Mouse (Mus musculus) neural tube, embryonic 10.5 days (tissue): ENCODE data around the gene Olfr488.
"Not testable (repeated sequence)": the region's sequence is repeated elsewhere in the genome, so short reads cannot be mapped to it uniquely, and the experiment has no call there.

Experiments used
- DNase-seq: peaks from one replicate; pipeline ENCODE4 v3.0.0-alpha.2; 2017; ENCODE audit warnings: low spot score; ENCODE audit errors: extremely low spot score

Gene Olfr488

DNA sequence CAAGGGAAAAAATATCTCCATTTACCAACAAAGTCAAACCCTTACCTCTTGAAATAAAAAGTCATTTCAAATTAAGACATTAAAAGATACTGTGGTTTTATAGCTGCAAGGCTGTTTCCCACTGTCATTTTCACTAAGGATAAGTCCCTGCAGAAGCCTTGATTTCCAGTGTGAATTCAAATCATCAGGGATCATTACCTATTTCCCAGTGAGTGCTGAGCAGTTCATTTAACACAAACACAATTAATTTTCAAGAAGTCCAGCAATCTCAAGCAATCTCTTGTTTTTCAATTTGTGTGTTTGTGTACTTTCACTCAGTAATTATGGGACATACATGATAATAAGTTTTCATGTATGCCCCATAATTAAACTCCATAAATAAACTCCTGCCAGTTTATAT, at the start of gene Olfr488:
Gene Olfr488 (minus strand): TSS at position 101 of the 400 bp plus-strand sequence.
- no peak for DNase-seq

DNA sequence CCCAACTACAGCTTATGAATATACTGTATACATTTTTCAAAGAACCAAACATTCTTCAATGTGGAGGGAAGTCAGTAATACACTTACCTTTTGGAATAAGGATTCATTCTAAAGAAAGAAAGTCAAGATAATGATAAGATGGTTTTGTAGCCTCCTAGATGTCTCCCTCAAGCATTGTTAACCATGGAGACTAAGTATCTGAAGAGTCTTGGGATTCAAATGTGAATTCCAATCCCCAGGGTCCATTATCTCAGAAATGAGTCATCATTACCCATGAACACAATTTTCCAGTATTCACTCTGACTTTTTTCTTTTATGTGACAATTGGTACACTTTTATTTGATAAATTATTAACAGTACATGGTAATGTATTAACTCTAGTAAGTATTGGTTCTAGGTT, 30.7 kb upstream of the Olfr488 start, which contains the start of gene Olfr490:
Gene Olfr490 (minus strand): TSS at position 101 of the 400 bp plus-strand sequence.
- DNase-seq, result no peak

DNA sequence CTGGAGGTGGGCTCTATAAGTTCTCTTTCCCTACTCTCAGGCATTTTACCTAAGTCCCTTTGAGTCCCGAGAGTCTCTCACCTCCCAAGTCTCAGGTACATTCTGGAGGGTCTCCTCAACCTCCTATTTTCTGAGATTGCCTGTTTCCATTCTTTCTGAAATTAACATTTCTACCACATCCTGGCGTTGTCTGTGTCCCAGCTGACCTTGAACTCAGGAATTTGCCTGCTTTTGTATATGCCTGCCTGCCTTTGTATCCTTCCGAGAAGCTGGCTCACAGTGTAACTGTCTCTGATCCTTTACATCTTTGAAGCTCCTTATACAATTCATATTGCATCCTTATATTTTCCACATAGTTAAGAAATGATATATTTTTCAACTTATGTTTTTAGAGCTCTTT, 24.6 kb downstream of the Olfr488 start:
- no peak for DNase-seq

DNA sequence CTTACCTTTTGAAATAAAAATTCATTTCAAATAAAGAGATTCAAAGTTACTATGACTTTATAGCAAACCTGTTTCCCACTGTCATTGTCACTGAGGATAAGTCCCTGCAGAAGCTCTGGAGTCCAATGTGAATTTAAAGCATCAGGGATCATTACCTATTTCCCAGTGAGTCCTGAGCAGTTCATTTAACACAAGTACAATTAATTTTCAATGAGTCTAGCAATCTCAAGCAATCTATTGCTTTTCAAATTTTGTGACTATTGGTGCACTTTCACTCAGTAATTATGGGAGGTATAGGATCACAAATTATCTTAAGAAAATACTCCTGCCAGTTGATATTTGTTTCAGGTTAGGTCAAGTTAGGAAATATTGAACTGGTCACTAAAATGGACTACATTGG, 43.6 kb downstream of the Olfr488 start, which contains the start of gene Olfr487:
Gene Olfr487 (minus strand): TSS at position 101 of the 400 bp plus-strand sequence.
- DNase-seq, result not testable (repeated sequence)
